Comparison of ENCODE assay signal across 25 mouse cellular contexts in genomic region chr11:60784179-60784922, GRCm38 (mm10). TPM values are rescaled to one million over a fixed set of nuclear protein-coding genes. Genes with fewer than 3 reads are reported as not detected.
DNase-seq lines count a peak whose midpoint lies in the region; ATAC-seq and TF ChIP-seq lines count a peak whose summit lies in the region.
"Had no signal": no experiment of that assay in that cellular context is flagged by ENCODE, and none has a peak within 500 bp of the region (broad histone marks: within the 10 kb centered on the region; RNA-seq: fewer than 3 reads in every experiment).

No protein-coding gene starts in this region.

- H3K9me3 ChIP-seq in G1E (replicated peaks): no peaks in the 10 kb centered on the region
- H3K9me3 ChIP-seq: heart, embryonic 12.5 days; hindbrain, embryonic 13.5 days; liver, embryonic 13.5 days; stomach, embryonic 15.5 days had no signal

- intact Hi-C loops in gastrocnemius, postnatal 14 days (cut with DNase I; ENCODE audit: low total_unique reads): no loop called here

- peaks cover 75% of the 10 kb centered on the region for H3K4me1 ChIP-seq in G1E (ENCODE audit: insufficient read depth, low read depth, low read length)

- no peak for ATAC-seq in G1E (ENCODE audit: extremely low read depth, insufficient number of reproducible peaks, low FRiP score, poor library complexity, severe bottlenecking)
- ATAC-seq in common myeloid progenitor, adult 5-6 weeks (replicated peaks; ENCODE audit: low read depth, poor library complexity, severe bottlenecking): peak; percentile 81
- ATAC-seq in megakaryocyte progenitor cell, adult 5-6 weeks (replicated peaks; ENCODE audit: poor library complexity): peak; percentile 94
- ATAC-seq: forebrain, embryonic 14.5 days; intestine, embryonic 16.5 days; lung, postnatal 0 days had no signal

- H3K36me3 ChIP-seq in G1E (replicated peaks): peaks cover 97% of the 10 kb centered on the region

- no peaks in the 10 kb centered on the region for H3K27me3 ChIP-seq in G1E (ENCODE audit: insufficient read depth, low read length)
- H3K27me3 ChIP-seq: heart, embryonic 12.5 days; hindbrain, embryonic 13.5 days; liver, embryonic 13.5 days; stomach, embryonic 15.5 days had no signal

- peak overlapping the region; percentile 6; the same call in 1 of the 2 replicates for H3K4me3 ChIP-seq in G1E (ENCODE audit: low read depth, low read length)
- H3K4me3 ChIP-seq: heart, adult 2 months; heart, embryonic 12.5 days; hindbrain, embryonic 13.5 days; liver, embryonic 13.5 days; stomach, embryonic 15.5 days had no signal

- peak; percentile 43 for DNase-seq in gastrocnemius, postnatal 25 days
- no peak for DNase-seq in gastrocnemius, postnatal 14 days
- DNase-seq in G1E (ENCODE audit: low spot score): no peak
- DNase-seq in ovary, postnatal 14 days (ENCODE audit: low spot score): no peak
- DNase-seq in frontal cortex, postnatal 36 days (ENCODE audit: low spot score in 2 of 2): no peak
- DNase-seq in adrenal gland, postnatal 4 days (ENCODE audit: low spot score in 2 of 2): no peak
- DNase-seq: adrenal gland, postnatal 25 days; cerebellum, adult 9-11 months; gastrocnemius, postnatal 36 days; heart, adult 2 months; heart, postnatal 4 days; kidney, adult 8-10 months; kidney, postnatal 4 days; liver, embryonic 13.5 days; lung, adult 18-20 months; lung, postnatal 4 days; midbrain, embryonic 14.5 days had no signal

- TF ChIP-seq CTCF in G1E (IDR thresholded peaks at IDR 0.05; ENCODE audit: low read depth, low read length): no peak

RNA-seq across cellular contexts. Expression of gene Smcr8, which starts 7.0 kb away (rescaled TPM):
- total RNA-seq in gastrocnemius, postnatal 25 days (2021): 10 to 100 TPM; 13.4 to 15.3 TPM
- 10 to 100 TPM; 11.2 to 16.7 TPM for total RNA-seq in gastrocnemius, postnatal 14 days (2021)
- 54.9 and 56.1 TPM in 2 replicates for total RNA-seq in G1E (2014; fragmentation: Nextera tagmentation)
- 42.1 and 44.7 TPM in 2 replicates for total RNA-seq in G1E (2017)
- 1.8 and 2.4 TPM in 2 replicates for polyA plus RNA-seq in G1E (2012)
- 15.3 and 21.3 TPM in 2 replicates for total RNA-seq in common myeloid progenitor, adult 5-6 weeks (2017)
- total RNA-seq in megakaryocyte progenitor cell, adult 5-6 weeks (2015): 31.5 and 36.2 TPM in 2 replicates
- 12.7 and 16.3 TPM in 2 replicates for total RNA-seq in megakaryocyte progenitor cell, adult 5-6 weeks (2017)
- total RNA-seq in adrenal gland, postnatal 4 days (2021): 10 to 100 TPM; 21.8 to 23.2 TPM

RNA-seq across cellular contexts. Expression of gene Top3a, which starts 7.2 kb away (rescaled TPM):
- total RNA-seq in gastrocnemius, postnatal 25 days (2021): 1 to 10 TPM; 3.2 to 3.3 TPM
- 1 to 10 TPM; 3.8 to 4.5 TPM for total RNA-seq in gastrocnemius, postnatal 14 days (2021)
- total RNA-seq in G1E (2014; fragmentation: Nextera tagmentation) (20.3 and 24.0 TPM in 2 replicates), G1E (2017) (20.3 and 24.0 TPM in 2 replicates)
- 8.4 and 11.1 TPM in 2 replicates for polyA plus RNA-seq in G1E (2012)
- 19.3 and 29.9 TPM in 2 replicates for total RNA-seq in common myeloid progenitor, adult 5-6 weeks (2017)
- total RNA-seq in megakaryocyte progenitor cell, adult 5-6 weeks (2015): 9.8 and 13.4 TPM in 2 replicates
- 21.2 and 23.0 TPM in 2 replicates for total RNA-seq in megakaryocyte progenitor cell, adult 5-6 weeks (2017)
- 10 to 100 TPM; 18.2 to 19.9 TPM for total RNA-seq in adrenal gland, postnatal 4 days (2021)

RNA-seq across cellular contexts. Expression of gene Shmt1, which starts 27.2 kb away (rescaled TPM):
- 10 to 100 TPM in 1 of 2 experiments, 1 to 10 TPM in 1; 9.1 to 12.2 TPM for total RNA-seq in gastrocnemius, postnatal 25 days (2021)
- 10 to 100 TPM; 19.3 to 21.3 TPM for total RNA-seq in gastrocnemius, postnatal 14 days (2021)
- total RNA-seq in G1E (2014; fragmentation: Nextera tagmentation) (22.2 and 24.7 TPM in 2 replicates), G1E (2017) (107 and 120 TPM in 2 replicates)
- polyA plus RNA-seq in G1E (2012): 6.7 and 11.1 TPM in 2 replicates
- 71.9 and 77.1 TPM in 2 replicates for total RNA-seq in common myeloid progenitor, adult 5-6 weeks (2017)
- 36.8 and 39.8 TPM in 2 replicates for total RNA-seq in megakaryocyte progenitor cell, adult 5-6 weeks (2015)
- total RNA-seq in megakaryocyte progenitor cell, adult 5-6 weeks (2017): 106 and 129 TPM in 2 replicates
- total RNA-seq in adrenal gland, postnatal 4 days (2021): 100 to 1,000 TPM in 1 of 2 experiments, 10 to 100 TPM in 1; 93.3 to 105 TPM

RNA-seq across cellular contexts. Expression of gene Dhrs7b, which starts 46.1 kb away (rescaled TPM):
- 10 to 100 TPM; 19.1 to 22.0 TPM for total RNA-seq in gastrocnemius, postnatal 25 days (2021)
- total RNA-seq in gastrocnemius, postnatal 14 days (2021): 10 to 100 TPM; 16.9 to 19.9 TPM
- total RNA-seq in G1E (2014; fragmentation: Nextera tagmentation): 15.2 and 15.7 TPM in 2 replicates
- total RNA-seq in G1E (2017): 21.9 and 23.9 TPM in 2 replicates
- polyA plus RNA-seq in G1E (2012): 2.6 and 3.2 TPM in 2 replicates
- 10.7 and 14.1 TPM in 2 replicates for total RNA-seq in common myeloid progenitor, adult 5-6 weeks (2017)
- 14.4 and 15.3 TPM in 2 replicates for total RNA-seq in megakaryocyte progenitor cell, adult 5-6 weeks (2015)
- 14.2 and 19.3 TPM in 2 replicates for total RNA-seq in megakaryocyte progenitor cell, adult 5-6 weeks (2017)
- 10 to 100 TPM; 23.5 to 24.3 TPM for total RNA-seq in adrenal gland, postnatal 4 days (2021)

RNA-seq across cellular contexts. Expression of gene Mief2, which starts 56.2 kb away (rescaled TPM):
- 10 to 100 TPM; 73.9 to 91.2 TPM for total RNA-seq in gastrocnemius, postnatal 25 days (2021)
- 10 to 100 TPM; 82.5 to 88.4 TPM for total RNA-seq in gastrocnemius, postnatal 14 days (2021)
- total RNA-seq in G1E (2014; fragmentation: Nextera tagmentation): 2.7 and 3.4 TPM in 2 replicates
- total RNA-seq in G1E (2017): 5.8 and 7.8 TPM in 2 replicates
- 16.0 and 22.1 TPM in 2 replicates for polyA plus RNA-seq in G1E (2012)
- total RNA-seq in common myeloid progenitor, adult 5-6 weeks (2017): 3.5 TPM in 2 replicates
- 2.2 and 2.4 TPM in 2 replicates for total RNA-seq in megakaryocyte progenitor cell, adult 5-6 weeks (2015)
- total RNA-seq in megakaryocyte progenitor cell, adult 5-6 weeks (2017): 3.8 and 4.6 TPM in 2 replicates
- total RNA-seq in adrenal gland, postnatal 4 days (2021): 10 to 100 TPM; 26.6 to 28.0 TPM
